Mouse (Mus musculus) kidney, adult 2 months (tissue): ENCODE measurements around the gene Dnah8. TPM values are rescaled to one million over a fixed set of nuclear protein-coding genes. Genes with fewer than 3 reads are reported as not detected.

ENCODE experiments used
- DNase-seq: peaks from one replicate; pipeline ENCODE4 v3.0.0; 2021
- H3K27ac ChIP-seq: fragments of 200-500 bp; 2 replicates; pipeline ENCODE4 v1.5.1; 2012; ENCODE audit warnings: low read depth, low read length, control low read depth, inconsistent platforms; ENCODE audit not compliant: insufficient read depth
- H3K27me3 ChIP-seq: fragments of 200-500 bp; replicated peaks from 2 replicates; pipeline ENCODE4 v1.6.1; 2012; ENCODE audit warnings: mild to moderate bottlenecking, moderate library complexity, low read length, inconsistent platforms; ENCODE audit not compliant: control insufficient read depth, insufficient read depth
- H3K36me3 ChIP-seq: fragments of 200-500 bp; 2 replicates; pipeline ENCODE4 v1.6.1; 2012; ENCODE audit warnings: mild to moderate bottlenecking, moderate library complexity, low read length, inconsistent platforms; ENCODE audit not compliant: control insufficient read depth, insufficient read depth
- H3K4me1 ChIP-seq: fragments of 200-500 bp; 2 replicates; pipeline ENCODE4 v1.6.1; 2011; ENCODE audit warnings: low read length; ENCODE audit not compliant: control insufficient read depth, insufficient read depth
- H3K4me3 ChIP-seq: fragments of 200-500 bp; 2 replicates; pipeline ENCODE4 v1.5.1; 2011; ENCODE audit warnings: mild to moderate bottlenecking, low read depth, low read length, control low read depth; ENCODE audit not compliant: insufficient read depth
- CTCF ChIP-seq: fragments of 200-500 bp; conservative IDR thresholded peaks from 2 replicates; pipeline ENCODE4 v1.5.1; 2011; ENCODE audit warnings: low read depth, mild to moderate bottlenecking, control low read depth, low read length, moderate library complexity, mixed read lengths; ENCODE audit not compliant: insufficient read depth, insufficient read length
- POLR2A ChIP-seq: fragments of 200-500 bp; IDR thresholded peaks from one replicate; pipeline ENCODE4 v1.6.1; 2011; ENCODE audit warnings: low read depth, low read length, control low read depth
- WGBS: fragments of 180-500 bp; shearing (Covaris S2); methylation state at CpG from one replicate; pipeline ENCODE4 v1.1.7; 2018; 5-methylcytosine and 5-hydroxymethylcytosine counted together
- polyA plus RNA-seq: library from polyadenylated mRNA; depleted of rRNA; stranded (reverse); fragments of >200 nt; gene quantifications from 2 replicates; pipeline ENCODE4 v1.2.3, GENCODE M21; 2012; rRNA removed

Gene Dnah8
- polyA plus RNA-seq, 1 experiment, result 1.2 TPM

- Histone ChIP-seq H3K4me3 (no peak overlapping the region), H3K27ac (no peak overlapping the region), H3K27me3 (no peaks in the 10 kb centered on the region), H3K4me1 (no peaks in the 10 kb centered on the region), H3K36me3 (no peaks in the 10 kb centered on the region)
- TF ChIP-seq POLR2A (no peak), CTCF (no peak)
- no peak for DNase-seq
These were observed 290.1 kb downstream of the Dnah8 start for GRCm38 (mm10) chr17:30914264-30914663.

DNA sequence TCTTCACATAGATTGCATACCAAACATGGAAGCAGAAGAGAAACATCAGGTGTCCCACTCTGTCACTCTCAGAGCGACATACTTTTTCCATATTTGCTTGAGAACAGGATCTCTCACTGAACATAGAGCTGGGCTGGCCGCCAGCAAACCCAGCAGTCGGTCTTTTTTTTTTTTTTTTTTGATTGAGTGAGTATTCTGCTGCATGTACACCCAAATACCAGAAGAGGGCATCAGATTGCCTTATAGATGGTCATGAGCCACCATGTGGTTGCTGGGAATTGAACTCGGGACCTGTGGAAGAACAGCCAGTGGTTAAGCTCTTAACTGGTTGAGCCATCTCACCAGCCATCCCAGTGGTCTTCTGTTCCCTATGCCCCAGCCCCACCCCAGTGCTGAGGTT is 299.4 kb downstream of the Dnah8 start:
- Histone ChIP-seq H3K4me3 (no peak overlapping the region), H3K27ac (no peak overlapping the region), H3K27me3 (no peaks in the 10 kb centered on the region), H3K4me1 (no peaks in the 10 kb centered on the region), H3K36me3 (no peaks in the 10 kb centered on the region)
- DNase-seq, result no peak
- 56% methylated on average over 4 of the region's 4 CpGs for WGBS
- no peak for TF ChIP-seq POLR2A
- TF ChIP-seq CTCF, result no peak

Other genes starting within 250 kb of the Dnah8 start
- 21.9 and 25.6 TPM in 2 replicates for gene Btbd9, start 47.9 kb upstream of the Dnah8 start, polyA plus RNA-seq
- gene Glo1, start 2.5 kb downstream of the Dnah8 start, polyA plus RNA-seq, result 66.6 and 89.0 TPM in 2 replicates